Mouse (Mus musculus) lung, postnatal 14 days (tissue): ENCODE data around the gene Naip6.
"Not testable (repeated sequence)": the region's sequence is repeated elsewhere in the genome, so short reads cannot be mapped to it uniquely, and the experiment has no call there.

ENCODE experiments used
- DNase-seq: peaks from one replicate; pipeline ENCODE4 v3.0.0; 2021

Naip6 gene

GRCm38 (mm10) chr13:100317256-100317893, at the start of gene Naip6:
TSS of gene Naip6 (minus strand) at chr13:100317674.
- DNase-seq, result not testable (repeated sequence)

- not testable (repeated sequence) for DNase-seq
These were observed 34.8 kb upstream of the Naip6 start for GRCm38 (mm10) chr13:100352315-100352714.

- DNase-seq, result not testable (repeated sequence)
These were observed 32.2 kb upstream of the Naip6 start for GRCm38 (mm10) chr13:100349510-100350173.

DNA sequence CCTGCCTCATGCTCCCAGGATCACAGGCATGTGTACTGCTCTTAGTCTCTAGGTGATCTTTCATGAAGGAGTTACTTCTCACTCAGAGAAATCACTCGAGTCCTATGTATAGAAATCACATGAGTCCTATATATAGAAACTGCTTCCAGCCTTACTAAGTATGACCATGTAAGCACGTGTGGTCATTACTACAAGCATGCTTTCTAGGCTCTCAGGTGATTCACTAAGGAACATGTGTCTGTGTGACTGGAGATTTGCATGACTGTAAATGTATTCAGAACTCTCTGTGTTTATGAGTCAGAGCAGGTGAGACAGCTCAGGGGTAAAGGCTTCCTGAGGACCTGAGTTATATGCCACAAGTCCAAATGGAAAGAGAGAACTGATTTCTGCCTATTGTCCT, 24.3 kb upstream of the Naip6 start:
- DNase-seq, result no peak

DNA sequence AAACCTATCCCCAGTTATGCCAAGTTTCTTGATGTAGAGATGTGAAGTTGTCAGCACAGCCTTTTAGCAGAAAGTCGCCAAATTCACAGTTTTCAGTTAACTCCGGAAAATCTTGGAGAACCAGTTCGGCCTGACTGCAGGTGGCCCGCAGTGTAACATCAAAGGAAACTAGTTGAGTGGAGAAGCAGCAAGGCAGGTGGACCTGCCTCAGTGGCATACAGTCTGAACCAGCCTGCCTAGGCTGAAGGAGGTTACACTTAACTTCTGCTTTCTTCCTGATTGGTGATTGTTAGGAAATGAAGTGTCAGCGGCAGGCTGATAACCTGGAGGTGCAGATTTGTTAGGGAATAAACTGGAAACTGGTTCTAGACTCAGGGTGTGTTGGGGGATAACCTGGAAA, 14.3 kb upstream of the Naip6 start:
- not testable (repeated sequence) for DNase-seq

DNA sequence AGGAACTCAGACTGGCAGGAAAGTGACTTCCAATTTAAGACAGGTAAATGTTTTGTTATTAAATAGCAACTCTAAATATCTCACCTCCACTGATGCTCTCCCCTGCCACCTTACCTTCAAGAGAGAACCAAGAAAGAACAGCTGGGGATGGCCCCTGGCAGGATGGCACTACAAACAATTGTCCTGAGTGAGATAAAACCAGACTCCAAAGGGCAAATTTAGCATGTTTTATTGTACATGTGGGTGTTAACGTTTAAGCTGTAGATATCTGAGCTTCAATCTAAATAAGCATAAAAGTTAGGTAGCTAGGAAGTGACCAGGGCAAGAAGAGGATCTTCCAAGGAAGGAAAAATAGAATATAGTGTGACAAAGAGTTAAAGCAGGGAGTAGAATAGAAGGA, 11.4 kb upstream of the Naip6 start:
- not testable (repeated sequence) for DNase-seq

DNA sequence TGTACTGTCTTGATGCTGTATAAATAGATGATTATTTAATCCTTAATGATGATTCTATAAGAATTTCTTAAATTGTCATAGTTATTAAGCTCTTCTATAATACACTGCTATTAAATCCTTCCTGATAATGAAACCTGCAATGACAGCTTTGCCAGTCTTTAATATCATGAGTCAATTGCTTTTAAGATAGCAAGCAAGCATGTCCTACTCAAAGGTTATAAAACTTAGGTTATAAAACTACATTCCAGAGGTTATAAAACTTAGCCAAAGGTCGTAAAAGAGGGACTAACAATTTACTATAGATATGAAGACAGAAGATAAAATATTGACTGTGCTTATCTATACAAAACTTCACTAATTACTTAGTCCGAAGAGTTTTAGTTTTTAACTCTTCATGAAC, 10.6 kb upstream of the Naip6 start:
- not testable (repeated sequence) for DNase-seq

GRCm38 (mm10) chr13:100322266-100322837, 4.9 kb upstream of the Naip6 start:
- not testable (repeated sequence) for DNase-seq

- DNase-seq, result no peak
These were observed 32.9 kb downstream of the Naip6 start for GRCm38 (mm10) chr13:100284611-100285010.

DNA sequence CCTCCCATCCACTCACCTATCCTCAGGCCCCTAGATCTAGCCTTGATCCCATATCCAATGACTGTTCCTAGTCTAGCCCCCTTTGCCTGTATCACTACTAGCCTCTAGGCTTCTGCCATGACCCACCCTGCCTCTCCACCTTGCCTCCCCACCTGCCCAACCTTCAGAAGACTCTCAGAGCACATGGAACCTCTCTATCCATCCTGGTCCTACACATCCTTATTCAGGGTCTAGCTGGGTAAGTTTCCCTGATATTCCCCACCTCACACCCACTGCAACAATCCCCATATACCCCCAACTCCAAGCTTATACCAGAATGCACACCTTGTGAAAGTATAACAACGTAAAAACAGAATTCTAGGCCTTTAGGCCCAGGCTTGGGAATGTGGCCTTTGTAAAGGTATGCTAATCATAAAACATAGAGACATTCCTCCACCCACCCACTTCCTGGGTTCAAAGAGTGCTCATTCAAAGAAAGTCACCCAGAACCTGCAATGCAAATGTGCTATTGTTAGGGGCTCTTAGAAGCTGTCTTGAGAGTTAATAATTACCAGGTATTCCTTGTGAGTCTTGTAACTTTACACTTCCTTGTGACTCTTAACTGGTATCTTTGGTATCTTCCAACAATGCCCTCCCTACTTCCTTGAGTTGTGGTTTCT, 45.9 kb downstream of the Naip6 start:
- not testable (repeated sequence) for DNase-seq

- DNase-seq, result not testable (repeated sequence)
These were observed 60.5 kb downstream of the Naip6 start for GRCm38 (mm10) chr13:100256996-100257395.

GRCm38 (mm10) chr13:100255925-100256324, 61.5 kb downstream of the Naip6 start:
- not testable (repeated sequence) for DNase-seq

DNA sequence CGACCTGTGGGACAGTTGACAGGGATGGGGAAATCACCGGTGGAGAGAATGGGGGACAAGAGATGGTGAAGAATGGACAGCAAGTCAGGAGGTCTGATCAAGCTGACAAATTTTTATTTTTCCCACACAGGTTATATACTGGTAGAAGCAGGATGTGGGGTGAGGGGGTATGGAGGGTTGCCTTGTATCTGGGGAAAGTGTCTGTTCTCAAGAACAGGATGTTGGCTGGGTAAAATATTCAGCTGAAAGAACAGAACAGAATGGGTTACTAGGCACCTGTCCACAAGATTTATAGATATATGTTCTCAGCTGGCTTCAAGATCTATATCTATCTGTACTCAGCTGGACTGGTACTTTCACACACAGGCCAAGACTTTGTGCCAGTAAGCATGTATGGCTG, 65.6 kb downstream of the Naip6 start:
- not testable (repeated sequence) for DNase-seq

GRCm38 (mm10) chr13:100246896-100247519, 70.5 kb downstream of the Naip6 start:
- DNase-seq, result not testable (repeated sequence)

- DNase-seq, result not testable (repeated sequence)
These were observed 71.3 kb downstream of the Naip6 start, which contains the start of gene Naip5 for GRCm38 (mm10) chr13:100246223-100246622. TSS of gene Naip5 (minus strand) at chr13:100246323.

- no peak for DNase-seq
These were observed 73.8 kb downstream of the Naip6 start for GRCm38 (mm10) chr13:100243702-100244101.
